Mouse (Mus musculus): ENCODE data around the gene Tmem182. TPM values are rescaled to one million over a fixed set of nuclear protein-coding genes. Genes with fewer than 3 reads are reported as not detected.

Tmem182 gene
- total RNA-seq (2021): under 1 TPM in 1 of 2 experiments, not detected in 1; 0.20 TPM
- long read RNA-seq, experiment 1: 0 reads
- long read RNA-seq, experiment 2: 0 reads

DNA sequence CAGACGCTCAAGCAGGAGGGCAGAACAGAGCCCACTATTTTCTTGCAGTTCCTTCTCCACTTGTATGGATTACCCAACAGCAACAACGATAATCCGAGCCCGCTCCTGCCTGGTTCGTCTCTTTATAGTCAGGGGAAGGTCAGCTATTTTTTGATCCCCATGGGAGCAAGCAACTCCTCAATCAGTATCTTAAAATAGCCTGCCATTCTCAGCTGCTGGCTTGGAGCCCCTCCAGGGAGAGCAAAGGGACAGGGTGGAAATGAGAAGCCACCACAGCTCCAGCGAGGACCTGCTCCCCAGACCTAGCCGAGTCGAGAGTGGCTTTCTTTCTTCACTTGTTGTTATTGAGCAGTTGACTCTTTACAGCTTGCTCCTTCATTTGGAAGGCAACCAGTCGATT lies at the start of gene Tmem182:
TSS of gene Tmem182 (plus strand) at position 251 of the 400 bp plus-strand sequence.
- TF ChIP-seq CTCF (conservative IDR thresholded peaks at IDR 0.05): no peak
- no peak for DNase-seq (ENCODE audit: low spot score in 2 of 2)
- no peak within 1 kb of the TSS for H3K27ac ChIP-seq
- H3K4me3 ChIP-seq: no peak within 1 kb of the TSS

DNA sequence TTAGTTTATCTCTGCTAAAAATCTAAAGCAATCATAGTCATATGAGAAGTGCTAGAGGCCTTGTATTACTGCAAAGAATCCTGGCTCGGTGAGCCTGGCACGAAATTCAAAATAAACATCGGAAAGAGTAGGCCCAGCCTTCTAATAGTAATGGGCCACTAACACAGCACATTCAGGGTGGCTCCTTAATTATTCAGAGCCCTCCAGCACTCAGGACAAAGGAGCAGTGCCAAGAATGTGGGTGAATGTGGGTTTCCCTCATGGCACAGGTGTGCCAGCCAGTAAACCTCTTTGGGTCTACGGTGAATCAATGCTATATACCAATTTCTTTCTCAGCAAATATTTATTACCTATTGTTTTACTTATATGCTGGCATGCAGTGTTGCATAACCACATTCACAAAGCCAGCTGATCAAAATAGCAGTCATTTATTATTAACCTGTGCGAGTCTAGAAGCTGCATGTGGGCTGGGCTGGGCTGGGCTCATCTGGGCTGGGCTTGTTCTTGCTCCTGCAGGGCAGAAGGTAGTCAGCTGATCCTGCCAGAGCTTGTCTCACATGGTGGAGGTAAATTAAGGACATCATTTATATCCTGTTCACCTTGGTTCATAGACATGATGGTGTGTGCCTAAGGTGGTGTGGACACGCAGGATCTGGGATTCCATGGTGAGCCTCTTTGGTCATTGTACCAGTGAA lies 45.5 kb upstream of the Tmem182 start:
- DNase-seq (ENCODE audit: low spot score in 2 of 2): no peak
- TF ChIP-seq CTCF (conservative IDR thresholded peaks at IDR 0.05): no peak
- Histone ChIP-seq H3K4me3 (no peak overlapping the region), H3K27ac (no peak overlapping the region)

DNA sequence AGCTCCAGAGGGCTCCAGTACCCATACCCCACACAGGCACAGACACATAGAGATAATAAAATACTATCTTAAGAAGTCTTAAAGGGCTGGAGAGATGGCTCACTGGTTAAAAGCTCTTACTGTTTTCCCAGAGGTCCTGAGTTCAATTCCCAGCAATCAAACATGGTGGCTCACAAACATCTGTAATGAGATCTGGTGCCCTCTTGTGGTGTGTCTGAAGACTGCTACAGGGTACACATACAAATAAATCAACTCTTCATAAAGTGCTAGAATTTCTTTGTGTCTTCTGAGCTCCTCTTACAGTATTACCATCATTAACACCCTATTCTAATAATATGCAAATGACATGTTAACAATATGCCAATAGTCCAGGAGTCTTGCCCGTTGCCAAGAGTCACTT lies 41.4 kb upstream of the Tmem182 start:
- TF ChIP-seq CTCF (conservative IDR thresholded peaks at IDR 0.05): peak; percentile 60
- no peak for DNase-seq (ENCODE audit: low spot score in 2 of 2)

DNA sequence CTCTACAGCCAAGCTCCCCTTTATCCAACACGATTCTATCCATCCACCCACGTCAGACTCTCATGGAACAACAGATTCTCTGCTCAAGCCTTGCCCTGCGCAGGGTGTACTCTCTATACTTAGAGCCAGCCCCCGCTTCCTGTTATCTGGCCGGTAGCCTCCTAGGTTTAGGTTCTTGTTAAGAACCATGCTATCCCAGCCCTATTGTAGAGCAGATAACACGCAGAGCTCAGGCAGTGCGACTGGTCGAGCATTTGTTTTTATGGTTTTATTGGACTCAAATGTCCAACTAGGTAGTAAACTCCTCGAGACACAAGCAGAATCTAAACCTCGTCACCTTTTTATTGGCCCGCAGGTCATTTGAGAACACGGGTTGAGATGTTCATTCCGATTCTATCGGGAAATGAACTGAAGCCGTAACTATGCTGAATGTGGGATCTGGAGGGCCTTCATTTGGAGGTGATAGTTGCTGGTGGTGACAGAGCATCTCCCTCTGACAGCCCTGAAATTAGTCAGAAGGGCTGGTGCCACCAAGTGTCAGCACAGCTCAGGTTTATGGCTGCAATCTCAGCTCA lies 40.6 kb upstream of the Tmem182 start:
- H3K4me3 ChIP-seq: no peak overlapping the region
- no peak overlapping the region for H3K27ac ChIP-seq
- TF ChIP-seq CTCF (conservative IDR thresholded peaks at IDR 0.05): no peak
- DNase-seq (ENCODE audit: low spot score in 2 of 2): no peak

More for the DNA sequence above, 41.4 kb upstream of the Tmem182 start:
- Histone ChIP-seq H3K4me3 (no peak overlapping the region), H3K27ac (no peak overlapping the region)

DNA sequence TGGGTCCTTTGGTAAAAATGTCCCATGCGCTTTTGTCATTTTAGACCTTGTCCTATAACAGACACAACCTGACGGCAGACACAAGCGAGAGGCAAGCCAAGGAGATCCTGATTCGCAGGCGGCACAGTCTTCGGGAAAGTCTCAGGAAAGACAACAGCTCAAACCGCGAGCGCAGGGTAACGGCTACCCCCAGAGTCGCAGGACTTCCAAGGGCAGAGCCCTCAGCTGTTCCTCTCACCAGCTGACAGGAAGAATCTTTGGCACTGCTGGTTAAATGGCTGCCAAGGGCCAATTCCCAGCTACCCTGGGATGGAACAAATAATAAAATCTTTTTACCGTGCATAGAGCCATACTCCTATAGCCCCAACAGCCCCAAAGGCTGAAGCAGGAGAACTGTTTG lies 39.9 kb upstream of the Tmem182 start:
- TF ChIP-seq CTCF (conservative IDR thresholded peaks at IDR 0.05): no peak
- Histone ChIP-seq H3K4me3 (no peak overlapping the region), H3K27ac (no peak overlapping the region)
- no peak for DNase-seq (ENCODE audit: low spot score in 2 of 2)

DNA sequence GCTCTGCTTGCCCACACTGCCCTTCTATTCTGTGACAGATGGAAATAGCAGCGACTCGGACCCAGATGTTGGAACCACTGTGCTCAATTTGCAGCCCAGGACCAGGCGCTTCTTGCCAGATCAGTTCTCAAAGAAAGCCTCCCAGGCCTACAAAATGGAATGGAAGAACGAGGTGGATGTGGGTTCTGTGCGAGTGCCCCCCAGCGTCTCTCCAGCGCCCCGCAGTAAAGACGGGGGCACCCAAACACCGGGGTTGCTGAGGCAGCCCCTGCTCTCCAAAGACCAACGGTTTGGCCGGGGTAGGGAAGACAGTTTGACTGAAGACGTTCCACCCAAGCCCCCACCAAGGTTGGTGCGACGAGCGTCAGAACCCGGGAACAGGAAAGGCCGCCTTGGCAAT lies 37.8 kb upstream of the Tmem182 start:
- DNase-seq (ENCODE audit: low spot score in 2 of 2): no peak

DNA sequence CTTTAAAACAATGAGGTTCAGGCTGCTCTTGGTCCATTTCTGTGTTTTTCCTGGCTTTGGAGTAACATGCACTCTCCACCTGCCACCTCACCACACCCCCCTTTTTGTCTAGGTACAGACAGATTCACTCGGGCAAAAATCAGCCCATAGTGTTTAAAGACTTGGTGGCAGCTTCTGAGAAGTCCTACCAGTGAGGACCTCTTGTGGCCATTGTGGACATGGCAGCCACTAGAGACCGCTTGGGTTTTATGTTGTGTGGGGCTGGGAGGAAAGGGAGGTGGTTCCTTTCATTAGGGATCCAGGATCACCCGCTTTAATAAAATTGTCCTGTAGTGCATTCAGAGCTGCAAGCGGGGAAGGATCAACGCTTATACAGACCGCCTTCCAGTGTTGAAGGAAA lies 36.8 kb upstream of the Tmem182 start:
- no peak overlapping the region for H3K4me3 ChIP-seq
- H3K27ac ChIP-seq: no peak overlapping the region
- peak; percentile 84 for TF ChIP-seq CTCF (conservative IDR thresholded peaks at IDR 0.05)
- peak in 1 of 2 experiments; percentile 34 for DNase-seq (ENCODE audit: low spot score in 2 of 2)

More for the DNA sequence above, 37.8 kb upstream of the Tmem182 start:
- no peak for TF ChIP-seq CTCF (conservative IDR thresholded peaks at IDR 0.05)
- H3K4me3 ChIP-seq: no peak overlapping the region
- H3K27ac ChIP-seq: no peak overlapping the region

DNA sequence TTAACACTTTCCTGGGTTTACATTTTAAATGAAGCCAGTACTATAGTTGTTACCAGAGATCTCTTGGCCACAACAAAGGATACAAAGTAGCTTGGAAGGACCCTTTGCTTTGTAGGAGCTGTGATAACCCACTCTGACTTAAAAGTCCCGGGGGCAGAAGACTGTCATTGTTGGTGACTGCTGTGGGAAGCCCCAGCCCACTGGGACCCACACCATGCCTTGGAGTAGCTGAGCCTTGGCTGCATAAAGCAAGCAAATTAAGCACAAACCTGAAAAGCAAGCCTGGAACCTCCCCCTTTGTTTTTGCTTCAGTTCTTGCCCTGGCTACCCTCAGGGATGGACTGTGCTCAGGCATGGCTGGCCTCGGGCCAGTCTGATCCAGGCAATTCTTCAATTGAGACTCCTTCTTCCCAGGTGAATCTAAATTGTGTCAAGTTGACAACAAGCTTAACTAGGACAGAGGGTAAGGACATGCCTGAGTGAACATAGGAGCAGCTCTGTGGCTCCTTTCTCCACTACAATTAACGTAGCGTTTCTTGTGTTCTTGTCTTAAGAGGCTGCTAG lies 36.0 kb upstream of the Tmem182 start:
- Histone ChIP-seq H3K4me3 (no peak overlapping the region), H3K27ac (no peak overlapping the region)
- DNase-seq (ENCODE audit: low spot score in 2 of 2): no peak
- no peak for TF ChIP-seq CTCF (conservative IDR thresholded peaks at IDR 0.05)

DNA sequence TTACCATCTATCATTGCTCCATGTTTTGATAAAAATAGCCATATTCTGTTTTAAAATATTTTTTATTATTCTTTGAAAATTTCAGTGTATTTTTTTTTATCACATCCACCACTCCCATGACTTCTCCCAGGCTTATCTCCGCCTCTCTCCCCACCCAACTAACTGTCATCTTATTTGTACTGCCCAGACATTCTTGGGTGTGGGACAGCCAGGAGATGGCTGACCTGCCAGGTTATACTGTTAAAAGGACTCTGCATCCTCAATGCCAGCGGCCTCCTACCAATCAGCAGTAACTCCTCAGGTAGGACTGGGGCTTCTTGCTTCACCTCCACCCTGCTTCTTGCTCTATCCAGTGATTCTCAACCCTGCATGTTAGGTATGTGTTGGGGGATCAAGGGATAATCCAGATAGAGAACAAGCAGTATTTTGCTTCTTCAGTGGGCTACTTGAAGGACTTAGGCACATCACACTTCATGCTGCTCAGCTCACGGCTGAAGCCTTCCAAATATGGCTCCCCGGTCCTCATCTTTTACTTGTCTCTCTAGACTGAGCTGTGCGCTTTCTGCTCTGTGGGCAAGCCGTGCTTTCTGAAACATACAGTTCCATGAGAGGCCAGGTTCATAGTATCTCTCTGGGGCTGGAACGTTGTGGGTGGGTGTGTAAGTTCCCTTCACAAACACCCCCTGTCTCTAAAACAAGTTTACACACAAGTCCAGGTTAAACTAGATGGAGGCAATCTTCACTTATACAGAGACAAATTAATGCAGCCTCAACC lies 34.0 kb upstream of the Tmem182 start:
- Histone ChIP-seq H3K27ac (no peak overlapping the region), H3K4me3 (no peak overlapping the region)
- no peak for TF ChIP-seq CTCF (conservative IDR thresholded peaks at IDR 0.05)
- DNase-seq (ENCODE audit: low spot score in 2 of 2): no peak

DNA sequence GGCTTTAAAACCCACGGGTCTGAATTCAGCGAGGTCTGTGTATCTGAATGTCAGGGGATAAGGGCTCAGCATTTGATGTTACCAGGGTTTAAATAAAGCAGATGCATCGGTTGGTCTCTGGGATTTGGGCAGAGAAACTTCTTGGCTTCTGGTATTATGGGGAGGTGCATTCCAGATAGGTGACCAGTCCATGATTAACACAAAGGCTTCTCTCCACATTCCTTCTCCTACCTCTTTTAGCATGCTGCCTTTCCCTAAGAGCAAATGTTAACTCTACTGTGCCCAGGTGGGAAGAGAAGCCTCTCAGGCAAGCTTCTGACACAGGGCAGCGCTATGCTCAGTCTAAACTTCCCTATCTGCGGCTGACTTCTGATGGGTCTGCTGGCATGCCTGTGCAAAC lies 32.2 kb upstream of the Tmem182 start:
- TF ChIP-seq CTCF (conservative IDR thresholded peaks at IDR 0.05): no peak

DNA sequence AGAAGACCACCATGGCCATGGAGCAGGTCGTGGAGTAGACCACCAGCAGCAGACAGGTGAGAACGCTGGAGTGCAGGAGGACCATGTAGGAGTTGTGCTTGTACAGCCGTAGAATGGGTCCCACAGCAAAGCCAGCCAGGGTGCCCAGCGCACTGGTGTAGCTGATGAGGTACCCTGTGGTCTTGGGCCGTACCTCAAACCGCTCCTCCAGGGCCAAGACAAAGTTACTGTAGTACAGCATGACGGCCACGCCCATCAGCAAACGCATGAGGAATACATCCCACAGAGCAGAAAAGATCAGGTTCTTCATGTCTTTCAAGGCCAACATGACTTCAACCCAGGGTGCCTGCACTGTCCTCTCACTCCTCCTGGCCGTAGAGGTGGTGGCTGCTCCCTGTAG lies 31.4 kb upstream of the Tmem182 start:
- no peak for TF ChIP-seq CTCF (conservative IDR thresholded peaks at IDR 0.05)
- no peak overlapping the region for H3K27ac ChIP-seq
- DNase-seq (ENCODE audit: low spot score in 2 of 2): no peak
- H3K4me3 ChIP-seq: no peak overlapping the region

More for the DNA sequence above, 32.2 kb upstream of the Tmem182 start:
- no peak for DNase-seq (ENCODE audit: low spot score in 2 of 2)
- no peak overlapping the region for H3K4me3 ChIP-seq
- no peak overlapping the region for H3K27ac ChIP-seq

DNA sequence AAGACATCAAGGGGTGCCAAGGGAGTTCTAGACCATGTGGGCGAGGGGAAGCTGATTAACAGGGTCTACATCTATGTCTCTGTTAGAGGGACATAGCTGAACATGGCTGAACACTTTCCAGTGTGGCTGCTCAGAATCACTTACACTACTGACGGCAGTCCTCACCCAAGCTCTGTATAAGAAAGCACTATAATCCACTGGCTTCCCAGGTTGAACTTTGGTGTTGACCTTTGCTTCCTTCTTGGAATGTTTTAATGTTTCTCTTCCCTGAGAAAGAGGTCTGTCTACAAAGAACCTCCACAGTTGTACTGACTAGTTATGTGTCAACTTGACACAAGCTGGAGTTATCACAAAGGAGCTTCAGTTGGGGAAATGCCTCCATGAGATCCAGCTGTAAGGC lies 29.3 kb upstream of the Tmem182 start:
- no peak for TF ChIP-seq CTCF (conservative IDR thresholded peaks at IDR 0.05)
- no peak overlapping the region for H3K27ac ChIP-seq
- no peak for DNase-seq (ENCODE audit: low spot score in 2 of 2)

DNA sequence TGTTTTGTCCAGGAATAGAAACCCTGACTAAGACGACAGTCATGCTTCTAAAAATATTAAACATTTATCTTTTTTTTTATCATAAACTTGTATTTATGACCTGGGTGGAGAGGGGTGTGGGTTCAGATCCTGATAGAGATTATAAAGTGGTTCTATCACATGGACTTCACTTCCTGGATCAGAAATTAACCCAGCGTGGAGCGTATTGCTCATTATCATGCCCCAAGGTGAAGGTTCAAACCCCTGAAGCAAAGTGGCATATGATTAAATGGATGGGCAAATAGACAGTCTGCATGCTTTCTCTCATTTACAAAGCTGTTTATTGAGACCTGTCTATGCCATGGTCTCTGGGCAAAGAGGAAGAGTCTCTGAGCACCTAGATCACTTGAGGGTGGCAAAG lies 28.6 kb upstream of the Tmem182 start:
- TF ChIP-seq CTCF (conservative IDR thresholded peaks at IDR 0.05): no peak
- H3K4me3 ChIP-seq: no peak overlapping the region
- no peak for DNase-seq (ENCODE audit: low spot score in 2 of 2)
- H3K27ac ChIP-seq: no peak overlapping the region

More for the DNA sequence above, 29.3 kb upstream of the Tmem182 start:
- H3K4me3 ChIP-seq: no peak overlapping the region

All from layer of hippocampus, adult 2 months (tissue).